Comparison of ENCODE assay signal across 12 mouse cellular contexts in genomic region chr5:141380774-141381156, GRCm38 (mm10).
DNase-seq lines count a peak whose midpoint lies in the region; ATAC-seq lines count a peak whose summit lies in the region.
"Had no signal": no experiment of that assay in that cellular context is flagged by ENCODE, and none has a peak within 500 bp of the region (broad histone marks: within the 10 kb centered on the region; RNA-seq: fewer than 3 reads in every experiment).

No protein-coding gene starts in this region.

- WGBS in midbrain, embryonic 12.5 days = 71% methylated on average over 3 of the region's 3 CpGs
- 70% methylated on average over 3 of the region's 3 CpGs for WGBS in midbrain, embryonic 15.5 days
- WGBS in hindbrain, embryonic 14.5 days = 61% methylated on average over 3 of the region's 3 CpGs
- 49% methylated on average over 3 of the region's 3 CpGs for WGBS in kidney, embryonic 16.5 days
- 46% methylated on average over 3 of the region's 3 CpGs for WGBS in neural tube, embryonic 14.5 days

- DNase-seq in hindbrain, embryonic 14.5 days (ENCODE audit: low spot score) = no peak
- DNase-seq in layer of hippocampus, adult 18-20 months (ENCODE audit: low spot score in 2 of 2) = no peak
- no peak for DNase-seq in layer of hippocampus, postnatal 25 days (ENCODE audit: extremely low spot score in 1 of 2, low spot score in 1 of 2)
- no peak for DNase-seq in cerebellum, adult 11-12 months
- DNase-seq: right cerebral cortex, postnatal 4 days; thymus, adult 2 months had no signal

- H3K27me3 ChIP-seq in midbrain, embryonic 12.5 days = no peaks in the 10 kb centered on the region
- no peaks in the 10 kb centered on the region for H3K27me3 ChIP-seq in midbrain, embryonic 15.5 days (replicated peaks)
- no peaks in the 10 kb centered on the region for H3K27me3 ChIP-seq in hindbrain, embryonic 14.5 days (ENCODE audit: control insufficient read depth, insufficient read depth, low read length)
- H3K27me3 ChIP-seq in kidney, embryonic 16.5 days (ENCODE audit: insufficient read depth, low read length) = no peaks in the 10 kb centered on the region
- H3K27me3 ChIP-seq in neural tube, embryonic 14.5 days (ENCODE audit: control insufficient read depth, insufficient read depth, low read length) = no peaks in the 10 kb centered on the region
- H3K27me3 ChIP-seq: heart, embryonic 13.5 days; lung, embryonic 15.5 days had no signal

- H3K9me3 ChIP-seq in midbrain, embryonic 12.5 days = no peaks in the 10 kb centered on the region
- H3K9me3 ChIP-seq in midbrain, embryonic 15.5 days = no peaks in the 10 kb centered on the region
- H3K9me3 ChIP-seq in hindbrain, embryonic 14.5 days (ENCODE audit: control insufficient read depth, low read length) = no peaks in the 10 kb centered on the region
- H3K9me3 ChIP-seq in kidney, embryonic 16.5 days (ENCODE audit: low read length) = no peaks in the 10 kb centered on the region
- H3K9me3 ChIP-seq in neural tube, embryonic 14.5 days (ENCODE audit: control insufficient read depth, low read length) = no peaks in the 10 kb centered on the region
- H3K9me3 ChIP-seq: heart, embryonic 13.5 days; lung, embryonic 15.5 days had no signal

- H3K4me2 ChIP-seq in midbrain, embryonic 12.5 days (replicated peaks) = no peak overlapping the region
- H3K4me2 ChIP-seq in midbrain, embryonic 15.5 days = no peak overlapping the region
- no peak overlapping the region for H3K4me2 ChIP-seq in hindbrain, embryonic 14.5 days (replicated peaks)
- H3K4me2 ChIP-seq in kidney, embryonic 16.5 days (replicated peaks; ENCODE audit: low read depth, low read length) = peak overlapping the region; percentile 16; the same call in 1 of the 2 replicates
- H3K4me2 ChIP-seq in neural tube, embryonic 14.5 days (ENCODE audit: low read depth, low read length) = no peak overlapping the region
- H3K4me2 ChIP-seq: heart, embryonic 13.5 days; lung, embryonic 15.5 days had no signal

- H3K27ac ChIP-seq in midbrain, embryonic 12.5 days (replicated peaks) = peak overlapping the region; percentile 39; the same call in 1 of the 2 replicates
- no peak overlapping the region for H3K27ac ChIP-seq in midbrain, embryonic 15.5 days
- 0 out of 2 replicates have a peak overlapping the region, but pooled peaks have one; percentile 66 for H3K27ac ChIP-seq in hindbrain, embryonic 14.5 days
- H3K27ac ChIP-seq in kidney, embryonic 16.5 days (ENCODE audit: low read length) = peak overlapping the region; percentile 93
- H3K27ac ChIP-seq in neural tube, embryonic 14.5 days (ENCODE audit: low read depth, low read length) = peak overlapping the region; percentile 60
- H3K27ac ChIP-seq: heart, embryonic 13.5 days; lung, embryonic 15.5 days had no signal

- H3K36me3 ChIP-seq in midbrain, embryonic 12.5 days = no peaks in the 10 kb centered on the region
- no peaks in the 10 kb centered on the region for H3K36me3 ChIP-seq in midbrain, embryonic 15.5 days (replicated peaks)
- no peaks in the 10 kb centered on the region for H3K36me3 ChIP-seq in hindbrain, embryonic 14.5 days (replicated peaks; ENCODE audit: control insufficient read depth, insufficient read depth)
- no peaks in the 10 kb centered on the region for H3K36me3 ChIP-seq in kidney, embryonic 16.5 days (ENCODE audit: insufficient read depth, low read length)
- H3K36me3 ChIP-seq in neural tube, embryonic 14.5 days (ENCODE audit: control insufficient read depth, insufficient read depth, low read length) = no peaks in the 10 kb centered on the region
- H3K36me3 ChIP-seq: heart, embryonic 13.5 days; lung, embryonic 15.5 days had no signal

- H3K9ac ChIP-seq in midbrain, embryonic 12.5 days (replicated peaks) = 0 out of 2 replicates have a peak overlapping the region, but pooled peaks have one; percentile 11
- no peak overlapping the region for H3K9ac ChIP-seq in midbrain, embryonic 15.5 days
- H3K9ac ChIP-seq in hindbrain, embryonic 14.5 days = no peak overlapping the region
- peak overlapping the region; percentile 28; the same call in 1 of the 2 replicates for H3K9ac ChIP-seq in kidney, embryonic 16.5 days (replicated peaks; ENCODE audit: low read length)
- H3K9ac ChIP-seq in neural tube, embryonic 14.5 days (replicated peaks; ENCODE audit: low read depth, low read length) = no peak overlapping the region
- H3K9ac ChIP-seq: heart, embryonic 13.5 days; lung, embryonic 15.5 days had no signal

- ATAC-seq in midbrain, embryonic 12.5 days (ENCODE audit: low FRiP score, low read depth) = peak; percentile 4; the same call in 1 of the 2 replicates
- ATAC-seq in midbrain, embryonic 15.5 days (replicated peaks) = no peak
- no peak for ATAC-seq in hindbrain, embryonic 14.5 days (ENCODE audit: low FRiP score)
- ATAC-seq in kidney, embryonic 16.5 days (ENCODE audit: low FRiP score, low TSS enrichment) = peak; percentile 97
- ATAC-seq in neural tube, embryonic 14.5 days (ENCODE audit: low read depth) = peak; percentile 49; the same call in 1 of the 2 replicates

- H3K4me3 ChIP-seq in midbrain, embryonic 12.5 days = no peak overlapping the region
- no peak overlapping the region for H3K4me3 ChIP-seq in midbrain, embryonic 15.5 days
- no peak overlapping the region for H3K4me3 ChIP-seq in hindbrain, embryonic 14.5 days (replicated peaks; ENCODE audit: low read length)
- H3K4me3 ChIP-seq in kidney, embryonic 16.5 days (ENCODE audit: low read length) = no peak overlapping the region
- H3K4me3 ChIP-seq in neural tube, embryonic 14.5 days (ENCODE audit: low read depth, low read length) = no peak overlapping the region
- H3K4me3 ChIP-seq: heart, embryonic 13.5 days; lung, embryonic 15.5 days had no signal

- H3K4me1 ChIP-seq in midbrain, embryonic 12.5 days = peaks cover 15% of the 10 kb centered on the region
- peaks cover 16% of the 10 kb centered on the region for H3K4me1 ChIP-seq in midbrain, embryonic 15.5 days
- H3K4me1 ChIP-seq in hindbrain, embryonic 14.5 days (replicated peaks; ENCODE audit: control insufficient read depth, insufficient read depth, low read length) = peaks cover 15% of the 10 kb centered on the region; the same call in 1 of the 2 replicates
- peaks cover 34% of the 10 kb centered on the region for H3K4me1 ChIP-seq in kidney, embryonic 16.5 days (ENCODE audit: insufficient read depth, low read length)
- H3K4me1 ChIP-seq in neural tube, embryonic 14.5 days (ENCODE audit: control insufficient read depth, insufficient read depth, low read length) = peaks cover 12% of the 10 kb centered on the region
- H3K4me1 ChIP-seq: lung, embryonic 15.5 days had no signal

Comparison
In these comparisons a context has a peak if more than half of its experiments do, and no peak if none do; other contexts are left out.
1. ATAC-seq: peak in midbrain, embryonic 12.5 days (single experiment), kidney, embryonic 16.5 days (single experiment) and neural tube, embryonic 14.5 days (single experiment); none in midbrain, embryonic 15.5 days (single experiment) and hindbrain, embryonic 14.5 days (single experiment).
2. H3K9ac ChIP-seq: peak in midbrain, embryonic 12.5 days (single experiment) and kidney, embryonic 16.5 days (single experiment); none in midbrain, embryonic 15.5 days (single experiment), hindbrain, embryonic 14.5 days (single experiment) and neural tube, embryonic 14.5 days (single experiment).